Comparison of ENCODE assay signal across 17 mouse cellular contexts in genomic region chr7:56304408-56304807, GRCm38 (mm10).
"Had no signal": no experiment of that assay in that cellular context is flagged by ENCODE, and none has a peak within 500 bp of the region (broad histone marks: within the 10 kb centered on the region; RNA-seq: fewer than 3 reads in every experiment).

No protein-coding gene starts in this region.

- H3K9ac ChIP-seq: limb, embryonic 12.5 days; liver, embryonic 13.5 days; midbrain, embryonic 13.5 days had no signal

- H3K27me3 ChIP-seq: limb, embryonic 12.5 days; liver, embryonic 13.5 days; megakaryocyte, embryonic 14.5 days; midbrain, embryonic 13.5 days had no signal

- H3K27ac ChIP-seq: kidney, postnatal 0 days; layer of hippocampus, adult 2 months; left cerebral cortex, adult 2 months; limb, embryonic 12.5 days; liver, embryonic 13.5 days; midbrain, embryonic 10.5 days; midbrain, embryonic 13.5 days had no signal

- H3K4me3 ChIP-seq: layer of hippocampus, adult 2 months; left cerebral cortex, adult 2 months; limb, embryonic 12.5 days; liver, embryonic 13.5 days; megakaryocyte, embryonic 14.5 days; midbrain, embryonic 10.5 days; midbrain, embryonic 13.5 days had no signal

- DNase-seq: kidney, adult 2 months; kidney, postnatal 25 days; layer of hippocampus, adult 9-11 months; layer of hippocampus, postnatal 36 days; liver, embryonic 13.5 days; lung, postnatal 10 days; thymus, adult 2 months; thymus, postnatal 14 days; thymus, postnatal 4 days had no signal

- H3K4me2 ChIP-seq: limb, embryonic 12.5 days; liver, embryonic 13.5 days; midbrain, embryonic 13.5 days had no signal

- H3K9me3 ChIP-seq: limb, embryonic 12.5 days; liver, embryonic 13.5 days; megakaryocyte, embryonic 14.5 days; midbrain, embryonic 10.5 days; midbrain, embryonic 13.5 days had no signal

- H3K4me1 ChIP-seq: limb, embryonic 12.5 days; liver, embryonic 13.5 days; megakaryocyte, embryonic 14.5 days; midbrain, embryonic 13.5 days had no signal

- H3K36me3 ChIP-seq: limb, embryonic 12.5 days; liver, embryonic 13.5 days; midbrain, embryonic 10.5 days; midbrain, embryonic 13.5 days had no signal

- ATAC-seq: intestine, postnatal 0 days; midbrain, embryonic 13.5 days had no signal
